In genomic region chr1:75379196-75379595, GRCm38 (mm10) we compare ENCODE assay signal across 29 mouse cellular contexts. TPM values are rescaled to one million over a fixed set of nuclear protein-coding genes. Genes with fewer than 3 reads are reported as not detected.
A peak's percentile ranks its signal among the peaks of the same experiment; 100 is the strongest.
DNase-seq lines count a peak whose midpoint lies in the region; ATAC-seq and TF ChIP-seq lines count a peak whose summit lies in the region.
"Had no signal": no experiment of that assay in that cellular context is flagged by ENCODE, and none has a peak within 500 bp of the region (broad histone marks: within the 10 kb centered on the region; RNA-seq: fewer than 3 reads in every experiment).

No protein-coding gene starts in this region.

- WGBS in heart, embryonic 12.5 days, result 49% methylated on average over 2 of the region's 2 CpGs
- 59% methylated on average over 2 of the region's 2 CpGs for WGBS in heart, postnatal 0 days

- H3K9ac ChIP-seq in heart, embryonic 12.5 days, result peak overlapping the region; percentile 28; the same call in 1 of the 2 replicates
- no peak overlapping the region for H3K9ac ChIP-seq in heart, postnatal 0 days (replicated peaks; ENCODE audit: low read depth, low read length)
- H3K9ac ChIP-seq: embryonic facial prominence, embryonic 12.5 days; hindbrain, embryonic 14.5 days; kidney, embryonic 15.5 days; liver, embryonic 13.5 days; midbrain, embryonic 13.5 days; neural tube, embryonic 13.5 days had no signal

- peaks cover 14% of the 10 kb centered on the region for H3K27me3 ChIP-seq in heart, embryonic 12.5 days (replicated peaks)
- H3K27me3 ChIP-seq in heart, postnatal 0 days (ENCODE audit: control insufficient read depth, insufficient read depth, low read length), result peaks cover 7% of the 10 kb centered on the region; the same call in 1 of the 2 replicates

- no peak for ATAC-seq in cerebellum, adult (ENCODE audit: insufficient number of reproducible peaks, low FRiP score, low TSS enrichment)
- no peak for ATAC-seq in heart, embryonic 12.5 days (ENCODE audit: insufficient number of reproducible peaks, low FRiP score)
- no peak for ATAC-seq in heart, postnatal 0 days (ENCODE audit: insufficient read depth, low read depth)
- ATAC-seq: forebrain, embryonic 14.5 days; lung, postnatal 0 days; midbrain, embryonic 13.5 days; Patski had no signal

- TF ChIP-seq CTCF in heart, postnatal 0 days (IDR thresholded peaks at IDR 0.05; ENCODE audit: low read depth), result no peak

- no peak overlapping the region for H3K4me2 ChIP-seq in heart, embryonic 12.5 days
- H3K4me2 ChIP-seq in heart, postnatal 0 days (ENCODE audit: low read depth, low read length), result no peak overlapping the region
- H3K4me2 ChIP-seq: embryonic facial prominence, embryonic 12.5 days; hindbrain, embryonic 14.5 days; kidney, embryonic 15.5 days; liver, embryonic 13.5 days; midbrain, embryonic 13.5 days; neural tube, embryonic 13.5 days had no signal

- H3K9me3 ChIP-seq in heart, embryonic 12.5 days (replicated peaks), result no peaks in the 10 kb centered on the region
- H3K9me3 ChIP-seq in heart, postnatal 0 days (replicated peaks; ENCODE audit: control insufficient read depth, low read length), result no peaks in the 10 kb centered on the region
- H3K9me3 ChIP-seq: embryonic facial prominence, embryonic 12.5 days; G1E; kidney, embryonic 15.5 days; liver, embryonic 13.5 days; midbrain, embryonic 13.5 days; neural tube, embryonic 13.5 days had no signal

- peaks cover 76% of the 10 kb centered on the region for H3K4me1 ChIP-seq in heart, embryonic 12.5 days (replicated peaks)
- H3K4me1 ChIP-seq in heart, postnatal 0 days (ENCODE audit: control insufficient read depth, insufficient read depth), result peaks cover 50% of the 10 kb centered on the region

- peaks cover 7% of the 10 kb centered on the region; the same call in 1 of the 2 replicates for H3K36me3 ChIP-seq in heart, embryonic 12.5 days
- H3K36me3 ChIP-seq in heart, postnatal 0 days (replicated peaks; ENCODE audit: control insufficient read depth, insufficient read depth, low read length), result no peaks in the 10 kb centered on the region
- H3K36me3 ChIP-seq: embryonic facial prominence, embryonic 12.5 days; G1E; kidney, embryonic 15.5 days; liver, embryonic 13.5 days; midbrain, embryonic 13.5 days; neural tube, embryonic 13.5 days had no signal

- no peak overlapping the region for H3K4me3 ChIP-seq in heart, embryonic 12.5 days
- no peak overlapping the region for H3K4me3 ChIP-seq in heart, postnatal 0 days (ENCODE audit: low read depth, low read length)
- H3K4me3 ChIP-seq: embryonic facial prominence, embryonic 12.5 days; kidney, embryonic 15.5 days; left cerebral cortex, adult 2 months; liver, embryonic 13.5 days; midbrain, embryonic 13.5 days; neural tube, embryonic 13.5 days had no signal

- no peak for TF ChIP-seq EP300 in heart, postnatal 0 days (IDR thresholded peaks at IDR 0.05; ENCODE audit: low read depth)

- intact Hi-C loops in heart, postnatal 10 days (cut with DNase I), result no loop called here

- peak; percentile 38 for DNase-seq in cerebellum, adult 8-10 months
- DNase-seq in heart, postnatal 10 days, result no peak
- DNase-seq in heart, postnatal 0 days (ENCODE audit: low spot score), result no peak
- no peak for DNase-seq in heart, adult 11 months
- no peak for DNase-seq in right cerebral cortex, postnatal 25 days
- DNase-seq: adrenal gland, postnatal 14 days; cerebellum, adult 2 months; embryo, embryonic 11 days; heart, postnatal 4 days; kidney, adult 18-20 months; kidney, postnatal 25 days; liver, embryonic 13.5 days; lung, adult 18-20 months; thymus, adult 2 months; thymus, postnatal 36 days had no signal

- peak overlapping the region; percentile 90 for H3K27ac ChIP-seq in heart, embryonic 12.5 days (ENCODE audit: poor library complexity, severe bottlenecking)
- H3K27ac ChIP-seq in heart, postnatal 0 days (ENCODE audit: low read depth), result peak overlapping the region; percentile 84
- H3K27ac ChIP-seq: embryonic facial prominence, embryonic 12.5 days; hindbrain, embryonic 14.5 days; kidney, embryonic 15.5 days; left cerebral cortex, adult 2 months; liver, embryonic 13.5 days; macrophage; midbrain, embryonic 13.5 days; neural tube, embryonic 13.5 days had no signal

RNA-seq across cellular contexts. Expression of gene Speg, which starts 4.1 kb away (rescaled TPM):
- 61.5 and 67.4 TPM in 2 replicates for polyA plus RNA-seq in heart, embryonic 12.5 days (2016; fragmentation: Nextera tagmentation; extraction: Ambion mirVana)
- 100 to 1,000 TPM; 104 to 112 TPM for total RNA-seq in heart, postnatal 10 days (2021)
- total RNA-seq in heart, postnatal 0 days (2014; rRNA removed; ENCODE audit: low replicate concordance), result 95.0 and 105 TPM in 2 replicates
- polyA plus RNA-seq in heart, postnatal 0 days (2015; fragmentation: Nextera tagmentation; extraction: Ambion mirVana), result 26.8 and 30.2 TPM in 2 replicates
- total RNA-seq: megakaryocyte-erythroid progenitor cell, adult 5-6 weeks had no signal

RNA-seq across cellular contexts. Expression of gene Des, which starts 19.1 kb away (rescaled TPM):
- polyA plus RNA-seq in heart, embryonic 12.5 days (2016; fragmentation: Nextera tagmentation; extraction: Ambion mirVana), result 500 and 521 TPM in 2 replicates
- total RNA-seq in heart, postnatal 10 days (2021), result 100 to 1,000 TPM; 909 to 916 TPM
- 983 and 1,187 TPM in 2 replicates for total RNA-seq in heart, postnatal 0 days (2014; rRNA removed; ENCODE audit: low replicate concordance)
- 601 and 639 TPM in 2 replicates for polyA plus RNA-seq in heart, postnatal 0 days (2015; fragmentation: Nextera tagmentation; extraction: Ambion mirVana)
- total RNA-seq: megakaryocyte-erythroid progenitor cell, adult 5-6 weeks had no signal
- polyA plus RNA-seq: macrophage had no signal

RNA-seq across cellular contexts. Expression of gene Gmppa, which starts 56.5 kb away (rescaled TPM):
- 67.7 and 69.1 TPM in 2 replicates for polyA plus RNA-seq in heart, embryonic 12.5 days (2016; fragmentation: Nextera tagmentation; extraction: Ambion mirVana)
- 10 to 100 TPM; 39.7 to 40.1 TPM for total RNA-seq in heart, postnatal 10 days (2021)
- 74.7 and 85.2 TPM in 2 replicates for total RNA-seq in heart, postnatal 0 days (2014; rRNA removed; ENCODE audit: low replicate concordance)
- polyA plus RNA-seq in heart, postnatal 0 days (2015; fragmentation: Nextera tagmentation; extraction: Ambion mirVana), result 47.4 and 55.9 TPM in 2 replicates
